Mouse (Mus musculus): Measurements from ENCODE around the gene Slc1a5. TPM values are rescaled to one million over a fixed set of nuclear protein-coding genes. Genes with fewer than 3 reads are reported as not detected.

Gene Slc1a5
- polyA plus RNA-seq, 1 experiment from 2014 or later = 5.9 TPM

Other genes with a start within 250 kb of the Slc1a5 start
- gene Arhgap35, start 166.3 kb upstream of the Slc1a5 start, polyA plus RNA-seq (2014; fragmentation: Nextera tagmentation; extraction: Ambion mirVana) = 39.7 and 41.6 TPM in 2 replicates
- gene Ceacam15, start 105.6 kb upstream of the Slc1a5 start, polyA plus RNA-seq (2014; fragmentation: Nextera tagmentation; extraction: Ambion mirVana) = not detected in 2 replicates
- 0.34 TPM in 1 of 2 replicates, not detected in the other for gene Ceacam9, start 59.4 kb upstream of the Slc1a5 start, polyA plus RNA-seq (2014; fragmentation: Nextera tagmentation; extraction: Ambion mirVana)
- 446 and 463 TPM in 2 replicates for gene Ap2s1, start 42.9 kb upstream of the Slc1a5 start, polyA plus RNA-seq (2014; fragmentation: Nextera tagmentation; extraction: Ambion mirVana)
- gene Strn4, start 34.5 kb downstream of the Slc1a5 start, polyA plus RNA-seq (2014; fragmentation: Nextera tagmentation; extraction: Ambion mirVana) = 174 and 197 TPM in 2 replicates
- 44.7 and 48.5 TPM in 2 replicates for gene Fkrp, start 35.4 kb downstream of the Slc1a5 start, polyA plus RNA-seq (2014; fragmentation: Nextera tagmentation; extraction: Ambion mirVana)
- gene Prkd2, start 61.6 kb downstream of the Slc1a5 start, polyA plus RNA-seq (2014; fragmentation: Nextera tagmentation; extraction: Ambion mirVana) = 5.6 and 5.8 TPM in 2 replicates
- gene Dact3, start 94.0 kb downstream of the Slc1a5 start, polyA plus RNA-seq (2014; fragmentation: Nextera tagmentation; extraction: Ambion mirVana) = 5.8 and 6.6 TPM in 2 replicates
- gene Gng8, start 110.4 kb downstream of the Slc1a5 start, polyA plus RNA-seq (2014; fragmentation: Nextera tagmentation; extraction: Ambion mirVana) = 0.78 and 2.5 TPM in 2 replicates
- 0.26 TPM in 1 of 2 replicates, not detected in the other for gene Ptgir, start 125.2 kb downstream of the Slc1a5 start, polyA plus RNA-seq (2014; fragmentation: Nextera tagmentation; extraction: Ambion mirVana)
- 510 and 527 TPM in 2 replicates for gene Calm3, start 142.8 kb downstream of the Slc1a5 start, polyA plus RNA-seq (2014; fragmentation: Nextera tagmentation; extraction: Ambion mirVana)
- gene Pnmal2, start 163.3 kb downstream of the Slc1a5 start, polyA plus RNA-seq (2014; fragmentation: Nextera tagmentation; extraction: Ambion mirVana) = 96.1 and 96.4 TPM in 2 replicates
- gene Pnmal1, start 178.3 kb downstream of the Slc1a5 start, polyA plus RNA-seq (2014; fragmentation: Nextera tagmentation; extraction: Ambion mirVana) = 52.1 and 63.2 TPM in 2 replicates
- 7.6 and 7.8 TPM in 2 replicates for gene Gm42372, start 201.7 kb downstream of the Slc1a5 start, polyA plus RNA-seq (2014; fragmentation: Nextera tagmentation; extraction: Ambion mirVana)
- 4.4 and 5.4 TPM in 2 replicates for gene Ccdc8, start 211.4 kb downstream of the Slc1a5 start, polyA plus RNA-seq (2014; fragmentation: Nextera tagmentation; extraction: Ambion mirVana)
- gene Ppp5c, start 246.6 kb downstream of the Slc1a5 start, polyA plus RNA-seq (2014; fragmentation: Nextera tagmentation; extraction: Ambion mirVana) = 123 and 129 TPM in 2 replicates

Data from hindbrain, embryonic 14.5 days (tissue).